Mouse (Mus musculus): ENCODE results near the gene Zzef1. TPM values are rescaled to one million over a fixed set of nuclear protein-coding genes. Genes with fewer than 3 reads are reported as not detected.

Zzef1 gene
- total RNA-seq, 2 experiments from 2014 or later, result 38.1 to 50.0 TPM

Small RNA genes lying within 50 kb of the gene (microRNA-seq; reads per million reads assigned to microRNA genes)
- not detected for gene Gm44467

Other genes starting within 250 kb of the Zzef1 start
- gene Spns3, start 245.7 kb upstream of the Zzef1 start, total RNA-seq (2021), result under 1 TPM; 0.17 to 0.57 TPM
- gene Ube2g1, start 188.9 kb upstream of the Zzef1 start, total RNA-seq (2021), result 10 to 100 TPM; 50.7 to 59.0 TPM
- gene Ankfy1, start 106.2 kb upstream of the Zzef1 start, total RNA-seq (2021), result 10 to 100 TPM; 29.6 to 41.0 TPM
- gene Cyb5d2, start 84 bp upstream of the Zzef1 start, total RNA-seq (2021), result 10 to 100 TPM; 16.5 to 17.4 TPM
- 1 to 10 TPM; 5.9 to 6.0 TPM for gene Atp2a3, start 164.9 kb downstream of the Zzef1 start, total RNA-seq (2021)
- gene P2rx1, start 202.9 kb downstream of the Zzef1 start, total RNA-seq (2021), result under 1 TPM; 0.36 to 0.62 TPM
- 100 to 1,000 TPM; 102 to 106 TPM for gene Camkk1, start 222.8 kb downstream of the Zzef1 start, total RNA-seq (2021)